Mouse (Mus musculus) small intestine, adult 2 months (tissue): Measurements from ENCODE around the gene Cers6. TPM values are rescaled to one million over a fixed set of nuclear protein-coding genes. Genes with fewer than 3 reads are reported as not detected.

Source experiments
- H3K27ac ChIP-seq: fragments of 200-500 bp; 2 replicates; pipeline ENCODE4 v1.5.1; 2012; ENCODE audit warnings: low read depth, low read length, control low read depth, inconsistent platforms; ENCODE audit not compliant: insufficient read depth
- H3K27me3 ChIP-seq: fragments of 200-500 bp; 2 replicates; pipeline ENCODE4 v1.6.1; 2012; ENCODE audit warnings: mild to moderate bottlenecking, moderate library complexity, low read length, inconsistent platforms; ENCODE audit not compliant: control insufficient read depth, insufficient read depth
- H3K36me3 ChIP-seq: fragments of 200-500 bp; 2 replicates; pipeline ENCODE4 v1.6.1; 2012; ENCODE audit warnings: mild to moderate bottlenecking, low read length, control low read depth, inconsistent platforms; ENCODE audit not compliant: control insufficient read depth, insufficient read depth
- H3K4me1 ChIP-seq: fragments of 200-500 bp; 2 replicates; pipeline ENCODE4 v1.6.1; 2012; ENCODE audit warnings: low read length, inconsistent platforms, mixed read lengths; ENCODE audit not compliant: control insufficient read depth, insufficient read depth, insufficient read length
- H3K4me3 ChIP-seq: fragments of 200-500 bp; 2 replicates; pipeline ENCODE4 v1.5.1; 2012; ENCODE audit warnings: low read depth, mild to moderate bottlenecking, control low read depth, inconsistent platforms, low read length, moderate library complexity
- CTCF ChIP-seq: fragments of 200-500 bp; IDR thresholded peaks from 2 replicates; pipeline ENCODE4 v1.5.1; 2012; ENCODE audit warnings: low read depth, mild to moderate bottlenecking, control low read depth, inconsistent platforms, low read length, moderate library complexity, mixed read lengths; ENCODE audit not compliant: insufficient replicate concordance, insufficient read length; ENCODE audit errors: extremely low read depth
- POLR2A ChIP-seq: fragments of 200-500 bp; IDR thresholded peaks from 2 replicates; pipeline ENCODE4 v1.6.1; 2012; ENCODE audit warnings: low read depth, mild to moderate bottlenecking, control low read depth, inconsistent platforms, low read length, moderate library complexity
- WGBS: fragments of 180-500 bp; shearing (Covaris S2); methylation state at CpG from one replicate; pipeline ENCODE4 v1.1.7; 2018; 5-methylcytosine and 5-hydroxymethylcytosine counted together
- polyA plus RNA-seq: library from polyadenylated mRNA; depleted of rRNA; stranded (reverse); fragments of >200 nt; gene quantifications from 2 replicates; pipeline ENCODE4 v1.2.3, GENCODE M21; 2012

The Cers6 gene
- polyA plus RNA-seq, 1 experiment = 19.4 TPM

DNA sequence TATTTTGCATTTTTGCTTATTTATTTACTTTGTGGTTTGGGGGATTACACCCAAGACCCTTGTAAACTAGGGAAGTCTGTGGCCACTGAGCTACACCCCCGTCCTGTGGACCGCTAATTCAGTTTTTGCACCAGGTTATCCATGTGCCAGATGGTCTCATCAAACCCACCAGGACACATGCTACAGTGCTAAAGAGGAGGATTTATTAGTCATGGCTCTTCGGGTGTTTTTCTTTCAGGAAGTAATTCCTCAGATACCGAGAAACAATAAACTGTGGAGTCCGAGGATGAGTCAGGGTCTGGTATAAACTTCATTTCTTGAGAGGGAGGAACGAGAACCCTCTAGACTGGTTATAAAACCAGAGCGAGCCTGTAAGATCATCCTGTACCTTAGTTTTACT, 49.5 kb downstream of the Cers6 start:
- Histone ChIP-seq H3K4me1 (peaks cover 20% of the 10 kb centered on the region; the same call in 1 of the 2 replicates), H3K4me3 (no peak overlapping the region), H3K27ac (no peak overlapping the region), H3K27me3 (no peaks in the 10 kb centered on the region), H3K36me3 (no peaks in the 10 kb centered on the region; the same call in 1 of the 2 replicates)
- TF ChIP-seq CTCF (no peak), POLR2A (no peak)
- 46% methylated on average over 7 of the region's 7 CpGs for WGBS

DNA sequence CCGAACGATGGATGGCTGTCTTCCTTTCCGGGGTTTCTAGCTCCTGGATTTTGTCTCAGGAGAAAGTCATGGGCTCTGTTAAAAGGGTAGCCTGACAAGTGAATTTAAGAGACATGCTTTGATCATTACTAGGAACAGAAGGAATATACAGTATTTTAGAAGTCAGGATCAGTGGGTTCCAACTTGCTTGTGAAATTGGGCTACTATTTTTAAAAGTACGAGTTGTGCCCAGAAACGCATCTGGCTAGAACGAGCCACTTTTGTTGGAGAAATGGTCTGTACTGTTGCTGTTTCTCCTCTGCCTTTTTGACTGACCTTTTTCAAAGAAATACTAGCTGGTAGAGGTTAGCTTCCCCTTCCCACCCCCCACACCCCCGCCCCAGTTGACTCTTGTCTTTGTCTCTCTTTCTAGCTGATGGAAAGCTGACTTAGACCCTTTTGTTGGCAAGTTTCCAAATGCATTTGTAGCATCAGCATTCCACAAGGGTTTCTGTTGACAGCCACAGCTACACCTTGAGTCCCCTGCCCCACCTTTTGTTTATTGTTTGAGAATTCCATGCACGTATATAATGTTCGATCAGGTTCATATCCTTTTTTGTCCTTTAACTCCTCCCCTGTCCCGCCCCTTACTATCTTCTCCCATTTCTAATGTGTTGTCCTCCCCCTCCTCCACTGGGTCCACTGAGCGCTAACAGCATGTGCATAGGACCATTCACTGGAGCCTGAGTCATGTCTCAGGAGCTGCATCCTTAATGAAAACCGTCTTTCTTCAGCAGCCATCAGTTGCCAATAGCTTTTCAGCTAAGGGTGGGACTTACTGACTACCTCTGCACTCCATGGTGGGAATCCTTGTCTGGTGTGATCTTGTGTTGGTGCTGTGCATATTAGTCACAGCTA, 50.6 kb downstream of the Cers6 start:
- peaks cover 20% of the 10 kb centered on the region; the same call in 1 of the 2 replicates for H3K4me1 ChIP-seq
- WGBS = 87% methylated on average over 12 of the region's 12 CpGs
- no peaks in the 10 kb centered on the region; the same call in 1 of the 2 replicates for H3K36me3 ChIP-seq
- no peaks in the 10 kb centered on the region for H3K27me3 ChIP-seq
- no peak overlapping the region for H3K27ac ChIP-seq
- no peak overlapping the region for H3K4me3 ChIP-seq
- TF ChIP-seq POLR2A (no peak), CTCF (no peak)

DNA sequence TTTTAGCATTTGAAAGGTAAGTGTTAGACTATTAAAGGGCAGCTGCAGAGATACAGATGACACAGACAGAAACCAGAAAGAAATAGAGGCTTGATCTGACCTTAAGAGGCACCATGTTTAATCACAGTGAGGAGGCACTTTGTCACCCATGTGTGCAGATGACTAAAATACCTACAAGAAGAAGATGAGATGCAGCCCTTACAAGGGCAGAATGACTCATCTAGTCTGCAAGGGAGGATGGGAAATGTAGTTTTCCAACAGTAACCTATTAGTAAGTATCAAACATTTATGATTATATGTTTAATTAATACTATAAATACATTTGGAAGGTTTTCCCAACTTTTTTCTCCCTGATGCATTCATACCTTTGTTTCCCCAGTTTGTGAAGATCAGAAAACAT, 54.5 kb downstream of the Cers6 start:
- no peak for TF ChIP-seq CTCF
- no peak for TF ChIP-seq POLR2A
- H3K36me3 ChIP-seq = no peaks in the 10 kb centered on the region; the same call in 1 of the 2 replicates

DNA sequence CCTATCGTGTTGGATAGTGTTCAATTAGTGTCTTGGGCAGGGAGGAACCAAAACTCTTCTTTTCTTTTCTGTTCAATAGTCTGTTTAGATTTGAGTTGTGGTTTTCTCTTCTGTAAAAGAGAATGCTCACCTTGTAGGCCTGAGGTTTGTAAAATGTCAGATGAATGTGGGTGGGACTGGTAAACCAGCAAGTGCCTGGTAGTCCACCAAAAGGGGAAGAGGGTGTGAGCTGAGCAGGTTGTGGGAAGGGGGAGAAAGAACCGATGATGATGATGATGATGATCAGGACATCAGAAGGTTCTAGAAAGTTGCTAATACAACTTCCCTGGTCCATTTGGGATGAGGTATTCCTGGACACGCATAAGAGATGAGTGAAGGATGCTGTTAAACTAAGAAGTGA, 55.1 kb downstream of the Cers6 start:
- TF ChIP-seq CTCF (no peak), POLR2A (no peak)
- Histone ChIP-seq H3K27me3 (no peaks in the 10 kb centered on the region), H3K27ac (no peak overlapping the region), H3K36me3 (no peaks in the 10 kb centered on the region; the same call in 1 of the 2 replicates), H3K4me3 (no peak overlapping the region), H3K4me1 (peaks cover 10% of the 10 kb centered on the region; the same call in 1 of the 2 replicates)
- WGBS = 62% methylated on average over 3 of the region's 3 CpGs

More for the DNA sequence above, 54.5 kb downstream of the Cers6 start:
- Histone ChIP-seq H3K4me1 (peaks cover 10% of the 10 kb centered on the region; the same call in 1 of the 2 replicates), H3K27ac (no peak overlapping the region), H3K27me3 (no peaks in the 10 kb centered on the region), H3K4me3 (no peak overlapping the region)

DNA sequence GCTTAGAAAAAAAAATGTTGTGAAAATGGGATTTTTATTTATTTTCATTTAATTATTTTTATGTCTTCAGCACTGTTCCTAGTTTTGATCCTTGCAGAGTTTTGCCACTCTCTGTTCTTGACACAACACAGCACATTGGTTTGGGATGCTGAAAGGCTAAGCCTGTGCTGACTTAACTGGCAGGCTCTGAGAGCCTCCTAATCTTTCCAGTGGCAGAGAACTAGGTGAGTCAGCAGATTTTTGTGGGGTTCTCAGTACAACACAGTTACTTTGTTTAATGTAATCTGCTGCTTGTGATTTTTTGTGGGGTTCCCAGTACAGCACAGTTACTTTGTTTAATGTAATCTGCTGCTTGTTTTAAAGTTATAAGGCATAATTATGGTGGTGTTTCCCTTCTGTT, 55.8 kb downstream of the Cers6 start:
- Histone ChIP-seq H3K27ac (no peak overlapping the region), H3K4me1 (peaks cover 10% of the 10 kb centered on the region; the same call in 1 of the 2 replicates), H3K27me3 (no peaks in the 10 kb centered on the region), H3K36me3 (no peaks in the 10 kb centered on the region; the same call in 1 of the 2 replicates), H3K4me3 (no peak overlapping the region)
- TF ChIP-seq CTCF (no peak), POLR2A (no peak)

DNA sequence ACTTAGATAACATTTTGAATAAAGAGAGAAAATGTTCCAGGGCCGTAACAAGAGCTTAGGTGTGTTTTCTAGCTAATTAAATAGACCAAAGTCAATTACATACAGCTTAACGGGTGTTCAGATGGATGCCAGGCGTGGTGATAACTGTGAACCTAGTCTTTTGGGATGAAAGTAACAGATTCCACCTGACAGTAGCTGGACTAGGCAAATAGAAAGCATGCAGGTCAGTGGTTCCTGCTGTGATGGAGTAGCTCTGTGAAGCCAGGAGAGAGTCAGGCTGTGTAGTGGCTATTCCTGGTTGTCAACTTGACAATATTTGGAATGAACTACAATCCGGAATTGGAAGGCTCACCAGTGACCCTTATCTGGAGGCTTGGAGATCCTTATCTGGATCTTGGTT, 56.3 kb downstream of the Cers6 start:
- peaks cover 7% of the 10 kb centered on the region; the same call in 1 of the 2 replicates for H3K4me1 ChIP-seq
- no peak overlapping the region for H3K27ac ChIP-seq
- TF ChIP-seq POLR2A (no peak), CTCF (no peak)
- WGBS = 73% methylated on average over 4 of the region's 4 CpGs
- H3K27me3 ChIP-seq = no peaks in the 10 kb centered on the region
- H3K36me3 ChIP-seq = no peaks in the 10 kb centered on the region; the same call in 1 of the 2 replicates
- H3K4me3 ChIP-seq = no peak overlapping the region

DNA sequence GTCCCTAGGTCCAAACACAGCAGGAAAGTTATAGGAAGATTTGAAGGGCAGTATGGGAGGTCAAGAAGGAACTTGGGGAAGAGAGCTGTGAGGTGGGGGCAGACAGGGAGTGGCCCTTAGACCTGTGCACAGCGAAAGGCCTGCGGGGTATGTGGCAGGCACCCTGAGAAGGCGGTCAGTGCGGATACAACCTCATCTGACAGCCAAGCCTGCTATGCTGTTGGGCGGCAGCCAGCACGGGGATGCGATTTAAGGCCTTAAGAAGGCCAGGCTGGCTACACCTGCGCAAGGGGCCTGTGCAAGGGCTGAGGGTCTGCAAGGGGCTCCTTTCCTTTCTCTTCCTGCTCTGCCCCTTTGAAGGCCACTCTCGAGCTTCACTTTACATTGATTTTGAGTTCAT, 63.1 kb downstream of the Cers6 start:
- Histone ChIP-seq H3K4me3 (no peak overlapping the region), H3K4me1 (peaks cover 15% of the 10 kb centered on the region), H3K27me3 (no peaks in the 10 kb centered on the region), H3K27ac (no peak overlapping the region), H3K36me3 (0 out of 2 replicates have a peak, but pooled peaks cover 1% of the 10 kb centered on the region)
- no peak for TF ChIP-seq POLR2A
- TF ChIP-seq CTCF = no peak
- WGBS = 85% methylated on average over 9 of the region's 9 CpGs
